ENCODE assay signal across 9 mouse cellular contexts in genomic region chr7:28795832-28796231, GRCm38 (mm10). TPM values are rescaled to one million over a fixed set of nuclear protein-coding genes. Genes with fewer than 3 reads are reported as not detected.
A peak's percentile ranks its signal among the peaks of the same experiment; 100 is the strongest.
DNase-seq lines count a peak whose midpoint lies in the region; ATAC-seq and TF ChIP-seq lines count a peak whose summit lies in the region.
"Had no signal": no experiment of that assay in that cellular context is flagged by ENCODE, and none has a peak within 500 bp of the region (broad histone marks: within the 10 kb centered on the region; RNA-seq: fewer than 3 reads in every experiment).

No protein-coding gene starts in this region.

- peaks cover 6% of the 10 kb centered on the region; the same call in 1 of the 2 replicates for H3K4me1 ChIP-seq in hindbrain, embryonic 15.5 days (replicated peaks)
- H3K4me1 ChIP-seq in hindbrain, postnatal 0 days (ENCODE audit: insufficient read depth, low read length), result no peaks in the 10 kb centered on the region
- peaks cover 20 to 43% of the 10 kb centered on the region in 2 experiments for H3K4me1 ChIP-seq in CH12.LX (ENCODE audit: control insufficient read depth in 1 of 2, insufficient read depth in 2 of 2)
- H3K4me1 ChIP-seq in heart, embryonic 14.5 days (ENCODE audit: control insufficient read depth in 2 of 2, insufficient read depth in 2 of 2, low read length in 2 of 2), result peaks cover 3 to 9% of the 10 kb centered on the region in 2 experiments; a peak in 3 of 4 replicates

- WGBS in hindbrain, embryonic 15.5 days, result 84% methylated on average over 15 of the region's 15 CpGs
- 84% methylated on average over 15 of the region's 15 CpGs for WGBS in hindbrain, postnatal 0 days
- 57% methylated on average over 15 of the region's 15 CpGs for WGBS in heart, embryonic 14.5 days

- no peak for ATAC-seq in hindbrain, embryonic 15.5 days (ENCODE audit: low FRiP score, low read depth)
- ATAC-seq in hindbrain, postnatal 0 days, result no peak
- ATAC-seq in heart, embryonic 14.5 days (ENCODE audit: insufficient number of reproducible peaks, insufficient read depth, low FRiP score, low read depth), result no peak

- no peak for TF ChIP-seq RAD21 in CH12.LX (IDR thresholded peaks at IDR 0.05; ENCODE audit: low read depth, low read length)

- DNase-seq in hindbrain, postnatal 0 days (ENCODE audit: low spot score), result no peak
- DNase-seq in CH12.LX (ENCODE audit: extremely low read depth), result peak; percentile 85
- peak; percentile 33 for DNase-seq in lung, postnatal 10 days
- no peak for DNase-seq in left cerebral cortex, postnatal 25 days (ENCODE audit: low spot score in 2 of 2)
- DNase-seq in adrenal gland, postnatal 36 days, result no peak
- DNase-seq in gastrocnemius, postnatal 14 days, result no peak

- TF ChIP-seq CTCF in hindbrain, postnatal 0 days (IDR thresholded peaks at IDR 0.05; ENCODE audit: low read depth), result no peak
- no peak for TF ChIP-seq CTCF in CH12.LX (conservative IDR thresholded peaks at IDR 0.05 in 1 of 2, IDR thresholded peaks at IDR 0.05 in 1 of 2; ENCODE audit: low read depth in 2 of 2, low read length in 2 of 2)

- no peaks in the 10 kb centered on the region for H3K9me3 ChIP-seq in hindbrain, embryonic 15.5 days
- no peaks in the 10 kb centered on the region for H3K9me3 ChIP-seq in hindbrain, postnatal 0 days (ENCODE audit: low read length)
- no peaks in the 10 kb centered on the region for H3K9me3 ChIP-seq in CH12.LX (replicated peaks; ENCODE audit: low read length)
- H3K9me3 ChIP-seq in heart, embryonic 14.5 days (ENCODE audit: control insufficient read depth, low read length), result no peaks in the 10 kb centered on the region
- H3K9me3 ChIP-seq: forebrain, embryonic 12.5 days had no signal

- TF ChIP-seq EP300 in CH12.LX (IDR thresholded peaks at IDR 0.05; ENCODE audit: low read length), result no peak

- H3K4me3 ChIP-seq in hindbrain, embryonic 15.5 days, result peak overlapping the region; percentile 8; the same call in 1 of the 2 replicates
- H3K4me3 ChIP-seq in hindbrain, postnatal 0 days (ENCODE audit: low read length), result no peak overlapping the region
- H3K4me3 ChIP-seq in CH12.LX (replicated peaks in 1 of 3; ENCODE audit: low read depth in 2 of 3, low read length in 2 of 3, poor library complexity in 1 of 3), result peak overlapping the region; percentile 63 to 87 (median 84)
- peak overlapping the region in 1 of 2 experiments; percentile 13; a peak in 1 of 4 replicates for H3K4me3 ChIP-seq in heart, embryonic 14.5 days (ENCODE audit: control insufficient read depth in 1 of 2, insufficient read depth in 1 of 2, low read depth in 1 of 2, low read length in 2 of 2)

- intact Hi-C loops in left cerebral cortex, postnatal 25 days (cut with DNase I), result loop anchor here (2.0 to 5.0 kb wide), 2 partner anchors 71 to 246 kb away; no protein-coding TSS in a partner anchor
- intact Hi-C loops in gastrocnemius, postnatal 14 days (cut with DNase I; ENCODE audit: low total_unique reads), result loop anchor here (5.0 to 10.0 kb wide), 2 partner anchors 71 to 99 kb away; no protein-coding TSS in a partner anchor

- no peak overlapping the region for H3K27ac ChIP-seq in hindbrain, embryonic 15.5 days (replicated peaks)
- H3K27ac ChIP-seq in hindbrain, postnatal 0 days, result no peak overlapping the region
- H3K27ac ChIP-seq in CH12.LX (ENCODE audit: insufficient read depth, low read depth), result peak overlapping the region; percentile 90
- peak overlapping the region; percentile 25 to 51; a peak in 2 of 4 replicates for H3K27ac ChIP-seq in heart, embryonic 14.5 days (replicated peaks in 1 of 2; ENCODE audit: control insufficient read depth in 1 of 2, insufficient read depth in 1 of 2, low read depth in 2 of 2, low read length in 2 of 2)
- H3K27ac ChIP-seq: forebrain, embryonic 12.5 days had no signal

- no peaks in the 10 kb centered on the region for H3K27me3 ChIP-seq in hindbrain, embryonic 15.5 days
- no peaks in the 10 kb centered on the region for H3K27me3 ChIP-seq in hindbrain, postnatal 0 days (ENCODE audit: insufficient read depth, low read length)
- no peaks in the 10 kb centered on the region for H3K27me3 ChIP-seq in CH12.LX (replicated peaks)
- no peaks in the 10 kb centered on the region for H3K27me3 ChIP-seq in heart, embryonic 14.5 days (ENCODE audit: control insufficient read depth, insufficient read depth, low read length)

- dilution Hi-C loops in CH12.LX (cut with MboI; ENCODE audit: extremely low pct_ligation_motif_present, extremely low pct_unique_long_range_greater_than_20kb, low sequenced_read_pairs), result no loop called here

- TF ChIP-seq POLR2A in CH12.LX (IDR thresholded peaks at IDR 0.05; ENCODE audit: low read depth, low read length), result peak; percentile 80

- no peak overlapping the region for H3K9ac ChIP-seq in hindbrain, embryonic 15.5 days
- no peak overlapping the region for H3K9ac ChIP-seq in hindbrain, postnatal 0 days (replicated peaks; ENCODE audit: low read length)
- peak overlapping the region; percentile 86 for H3K9ac ChIP-seq in CH12.LX (ENCODE audit: insufficient read depth, low read depth)
- 0 out of 2 replicates have a peak overlapping the region, but pooled peaks have one; percentile 64 for H3K9ac ChIP-seq in heart, embryonic 14.5 days (ENCODE audit: low read length)
- H3K9ac ChIP-seq: forebrain, embryonic 12.5 days had no signal

- H3K79me2 ChIP-seq in CH12.LX (replicated peaks; ENCODE audit: control insufficient read depth, extremely low read depth, insufficient read depth, poor library complexity, severe bottlenecking), result peaks cover 12% of the 10 kb centered on the region

- H3K36me3 ChIP-seq in hindbrain, embryonic 15.5 days, result no peaks in the 10 kb centered on the region
- H3K36me3 ChIP-seq in hindbrain, postnatal 0 days (ENCODE audit: insufficient read depth, low read length), result no peaks in the 10 kb centered on the region
- H3K36me3 ChIP-seq in CH12.LX (replicated peaks in 1 of 2; ENCODE audit: control insufficient read depth in 1 of 2, insufficient read depth in 1 of 2, low read length in 1 of 2), result peaks cover 21 to 32% of the 10 kb centered on the region in 2 experiments
- no peaks in the 10 kb centered on the region for H3K36me3 ChIP-seq in heart, embryonic 14.5 days (ENCODE audit: control insufficient read depth, insufficient read depth, low read length)
- H3K36me3 ChIP-seq: forebrain, embryonic 12.5 days had no signal

- in situ Hi-C loops in CH12.LX (cut with MboI; ENCODE audit: low pct_ligation_motif_present, low pct_unique_long_range_greater_than_20kb, low sequenced_read_pairs), result loop anchor here (5.0 to 25.0 kb wide), 2 partner anchors 71 to 241 kb away; no protein-coding TSS in a partner anchor

- peak overlapping the region; percentile 47 for H3K4me2 ChIP-seq in hindbrain, embryonic 15.5 days
- no peak overlapping the region for H3K4me2 ChIP-seq in hindbrain, postnatal 0 days (ENCODE audit: low read depth, low read length)
- H3K4me2 ChIP-seq in CH12.LX (ENCODE audit: insufficient read depth, low read depth, poor library complexity, severe bottlenecking), result peak overlapping the region; percentile 73
- H3K4me2 ChIP-seq in heart, embryonic 14.5 days (ENCODE audit: low read length), result peak overlapping the region; percentile 55

RNA-seq across cellular contexts. Expression of gene Rinl, which starts 7.1 kb away (rescaled TPM):
- 2.6 and 2.7 TPM in 2 replicates for polyA plus RNA-seq in hindbrain, embryonic 15.5 days (2015; fragmentation: Nextera tagmentation; extraction: Ambion mirVana)
- total RNA-seq in hindbrain, postnatal 0 days (2014; rRNA removed), result 1.2 TPM in 2 replicates
- 1.4 and 2.0 TPM in 2 replicates for polyA plus RNA-seq in hindbrain, postnatal 0 days (2015; fragmentation: Nextera tagmentation; extraction: Ambion mirVana)
- 60.9 and 65.5 TPM in 2 replicates for total RNA-seq in CH12.LX (2012; rRNA removed)
- 41.5 and 46.1 TPM in 2 replicates for total RNA-seq in CH12.LX (2014; rRNA removed)
- polyA plus RNA-seq in CH12.LX (2012; ENCODE audit: insufficient read length, low read depth), result 60.6 and 61.8 TPM in 2 replicates
- polyA plus RNA-seq in heart, embryonic 14.5 days (2014; fragmentation: Nextera tagmentation; extraction: Ambion mirVana), result 2.1 and 3.7 TPM in 2 replicates
- 1 to 10 TPM; 2.4 to 2.9 TPM for total RNA-seq in left cerebral cortex, postnatal 25 days (2021)
- total RNA-seq in adrenal gland, postnatal 36 days (2021), result 1 to 10 TPM; 2.5 to 2.8 TPM
- 1 to 10 TPM in 1 of 2 experiments, under 1 TPM in 1; 0.80 to 1.3 TPM for total RNA-seq in gastrocnemius, postnatal 14 days (2021)

RNA-seq across cellular contexts. Expression of gene Hnrnpl, which starts 12.5 kb away (rescaled TPM):
- polyA plus RNA-seq in hindbrain, embryonic 15.5 days (2015; fragmentation: Nextera tagmentation; extraction: Ambion mirVana), result 162 and 180 TPM in 2 replicates
- total RNA-seq in hindbrain, postnatal 0 days (2014; rRNA removed), result 233 and 275 TPM in 2 replicates
- 179 and 191 TPM in 2 replicates for polyA plus RNA-seq in hindbrain, postnatal 0 days (2015; fragmentation: Nextera tagmentation; extraction: Ambion mirVana)
- total RNA-seq in CH12.LX (2012; rRNA removed), result 296 and 342 TPM in 2 replicates
- 365 and 371 TPM in 2 replicates for total RNA-seq in CH12.LX (2014; rRNA removed)
- polyA plus RNA-seq in CH12.LX (2012; ENCODE audit: insufficient read length, low read depth), result 640 and 645 TPM in 2 replicates
- polyA plus RNA-seq in heart, embryonic 14.5 days (2014; fragmentation: Nextera tagmentation; extraction: Ambion mirVana), result 151 and 155 TPM in 2 replicates
- total RNA-seq in left cerebral cortex, postnatal 25 days (2021), result 100 to 1,000 TPM; 375 to 411 TPM
- total RNA-seq in adrenal gland, postnatal 36 days (2021), result 100 to 1,000 TPM; 415 to 420 TPM
- total RNA-seq in gastrocnemius, postnatal 14 days (2021), result 100 to 1,000 TPM; 158 to 189 TPM

RNA-seq across cellular contexts. Expression of gene Nfkbib, which starts 28.5 kb away (rescaled TPM):
- polyA plus RNA-seq in hindbrain, embryonic 15.5 days (2015; fragmentation: Nextera tagmentation; extraction: Ambion mirVana), result 66.3 and 69.0 TPM in 2 replicates
- 18.2 and 22.7 TPM in 2 replicates for total RNA-seq in hindbrain, postnatal 0 days (2014; rRNA removed)
- 59.7 and 67.9 TPM in 2 replicates for polyA plus RNA-seq in hindbrain, postnatal 0 days (2015; fragmentation: Nextera tagmentation; extraction: Ambion mirVana)
- total RNA-seq in CH12.LX (2012; rRNA removed) (59.3 and 62.8 TPM in 2 replicates), CH12.LX (2014; rRNA removed) (24.6 and 30.5 TPM in 2 replicates)
- polyA plus RNA-seq in CH12.LX (2012; ENCODE audit: insufficient read length, low read depth), result 97.5 and 101 TPM in 2 replicates
- 25.7 and 29.5 TPM in 2 replicates for polyA plus RNA-seq in heart, embryonic 14.5 days (2014; fragmentation: Nextera tagmentation; extraction: Ambion mirVana)
- 10 to 100 TPM; 34.2 to 37.7 TPM for total RNA-seq in left cerebral cortex, postnatal 25 days (2021)
- total RNA-seq in adrenal gland, postnatal 36 days (2021), result 10 to 100 TPM; 44.1 to 49.2 TPM
- 10 to 100 TPM; 21.2 to 21.3 TPM for total RNA-seq in gastrocnemius, postnatal 14 days (2021)

RNA-seq across cellular contexts. Expression of gene Ech1, which starts 29.2 kb away (rescaled TPM):
- 97.8 and 98.0 TPM in 2 replicates for polyA plus RNA-seq in hindbrain, embryonic 15.5 days (2015; fragmentation: Nextera tagmentation; extraction: Ambion mirVana)
- total RNA-seq in hindbrain, postnatal 0 days (2014; rRNA removed), result 95.5 and 131 TPM in 2 replicates
- 122 and 127 TPM in 2 replicates for polyA plus RNA-seq in hindbrain, postnatal 0 days (2015; fragmentation: Nextera tagmentation; extraction: Ambion mirVana)
- total RNA-seq in CH12.LX (2012; rRNA removed), result 103 and 124 TPM in 2 replicates
- total RNA-seq in CH12.LX (2014; rRNA removed), result 119 and 121 TPM in 2 replicates
- 65.1 and 67.6 TPM in 2 replicates for polyA plus RNA-seq in CH12.LX (2012; ENCODE audit: insufficient read length, low read depth)
- 252 and 254 TPM in 2 replicates for polyA plus RNA-seq in heart, embryonic 14.5 days (2014; fragmentation: Nextera tagmentation; extraction: Ambion mirVana)
- total RNA-seq in left cerebral cortex, postnatal 25 days (2021), result 10 to 100 TPM; 41.5 to 46.6 TPM
- 100 to 1,000 TPM; 543 to 577 TPM for total RNA-seq in adrenal gland, postnatal 36 days (2021)
- 100 to 1,000 TPM; 198 to 334 TPM for total RNA-seq in gastrocnemius, postnatal 14 days (2021)

RNA-seq across cellular contexts. Expression of gene Sirt2, which starts 29.3 kb away (rescaled TPM):
- polyA plus RNA-seq in hindbrain, embryonic 15.5 days (2015; fragmentation: Nextera tagmentation; extraction: Ambion mirVana), result 112 and 125 TPM in 2 replicates
- 92.6 and 95.5 TPM in 2 replicates for total RNA-seq in hindbrain, postnatal 0 days (2014; rRNA removed)
- 147 and 160 TPM in 2 replicates for polyA plus RNA-seq in hindbrain, postnatal 0 days (2015; fragmentation: Nextera tagmentation; extraction: Ambion mirVana)
- total RNA-seq in CH12.LX (2012; rRNA removed) (66.2 and 68.3 TPM in 2 replicates), CH12.LX (2014; rRNA removed) (36.0 and 40.9 TPM in 2 replicates)
- polyA plus RNA-seq in CH12.LX (2012; ENCODE audit: insufficient read length, low read depth), result 124 and 128 TPM in 2 replicates
- 56.4 and 57.7 TPM in 2 replicates for polyA plus RNA-seq in heart, embryonic 14.5 days (2014; fragmentation: Nextera tagmentation; extraction: Ambion mirVana)
- 100 to 1,000 TPM; 151 to 166 TPM for total RNA-seq in left cerebral cortex, postnatal 25 days (2021)
- 10 to 100 TPM; 73.7 to 82.5 TPM for total RNA-seq in adrenal gland, postnatal 36 days (2021)
- 10 to 100 TPM; 77.2 to 77.5 TPM for total RNA-seq in gastrocnemius, postnatal 14 days (2021)

Comparison
In these comparisons a context has a peak if more than half of its experiments do, and no peak if none do; other contexts are left out.
1. H3K27ac ChIP-seq: peak in CH12.LX (single experiment) and heart, embryonic 14.5 days (2 of 2); none in hindbrain, embryonic 15.5 days (single experiment) and hindbrain, postnatal 0 days (single experiment).
2. H3K9ac ChIP-seq: peak in CH12.LX (single experiment) and heart, embryonic 14.5 days (single experiment); none in hindbrain, embryonic 15.5 days (single experiment) and hindbrain, postnatal 0 days (single experiment).
3. DNase-seq: peak in CH12.LX (single experiment) and lung, postnatal 10 days (single experiment); none in hindbrain, postnatal 0 days (single experiment), left cerebral cortex, postnatal 25 days (0 of 2), adrenal gland, postnatal 36 days (0 of 2) and gastrocnemius, postnatal 14 days (single experiment).
4. RNA of gene Rinl, which starts 7.1 kb away (total RNA-seq): 41.5 to 65.5 TPM in CH12.LX; 2.4 to 2.9 TPM in left cerebral cortex, postnatal 25 days, 2.5 to 2.8 TPM in adrenal gland, postnatal 36 days, 0.80 to 1.3 TPM in gastrocnemius, postnatal 14 days and 1.2 TPM in hindbrain, postnatal 0 days; every median in the first group is over 10 times any median in the second.